Mouse (Mus musculus) thymus, postnatal 14 days (tissue): Measurements from ENCODE around the gene Ctsg.
"Not testable (repeated sequence)": the region's sequence is repeated elsewhere in the genome, so short reads cannot be mapped to it uniquely, and the experiment has no call there.

ENCODE experiments used
- DNase-seq: peaks from one replicate; pipeline ENCODE4 v3.0.0; 2021

The Ctsg gene

GRCm38 (mm10) chr14:56102386-56102785, at the start of gene Ctsg:
Gene Ctsg, minus strand, starts transcription at chr14:56102574.
- DNase-seq = no peak

GRCm38 (mm10) chr14:56133675-56134074, 31.3 kb upstream of the Ctsg start:
- DNase-seq = not testable (repeated sequence)

- not testable (repeated sequence) for DNase-seq
These were observed 30.1 kb upstream of the Ctsg start, which contains the start of gene Gzmd for GRCm38 (mm10) chr14:56132508-56132907. Gene Gzmd, minus strand, starts transcription at chr14:56132608.

- DNase-seq = no peak
These were observed 26.0 kb upstream of the Ctsg start for GRCm38 (mm10) chr14:56128341-56128740.

DNA sequence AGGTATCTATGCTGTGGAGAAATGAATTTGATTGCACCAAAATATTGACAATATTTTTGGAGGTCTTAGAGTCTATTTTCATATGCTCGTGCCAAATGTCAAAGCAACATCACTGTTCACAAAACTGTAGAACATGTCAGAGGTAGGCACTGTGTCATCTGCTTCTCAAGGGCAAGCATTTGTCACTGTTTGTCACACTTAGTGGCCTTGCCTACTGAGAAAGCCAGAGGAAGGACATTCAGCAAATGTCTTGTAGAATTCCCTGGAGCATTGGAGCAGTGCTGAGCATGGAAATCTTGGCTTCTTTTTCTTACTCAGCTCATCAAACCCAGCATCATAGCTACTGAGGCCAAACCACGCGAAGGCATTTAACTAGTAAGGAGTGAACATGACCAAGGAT, 21.1 kb upstream of the Ctsg start:
- no peak for DNase-seq

- no peak for DNase-seq
These were observed 18.2 kb upstream of the Ctsg start, which contains the start of gene Gzme for GRCm38 (mm10) chr14:56120525-56120924. Gene Gzme, minus strand, starts transcription at chr14:56120625.

GRCm38 (mm10) chr14:56115531-56116310, 13.3 kb upstream of the Ctsg start:
- not testable (repeated sequence) for DNase-seq

DNA sequence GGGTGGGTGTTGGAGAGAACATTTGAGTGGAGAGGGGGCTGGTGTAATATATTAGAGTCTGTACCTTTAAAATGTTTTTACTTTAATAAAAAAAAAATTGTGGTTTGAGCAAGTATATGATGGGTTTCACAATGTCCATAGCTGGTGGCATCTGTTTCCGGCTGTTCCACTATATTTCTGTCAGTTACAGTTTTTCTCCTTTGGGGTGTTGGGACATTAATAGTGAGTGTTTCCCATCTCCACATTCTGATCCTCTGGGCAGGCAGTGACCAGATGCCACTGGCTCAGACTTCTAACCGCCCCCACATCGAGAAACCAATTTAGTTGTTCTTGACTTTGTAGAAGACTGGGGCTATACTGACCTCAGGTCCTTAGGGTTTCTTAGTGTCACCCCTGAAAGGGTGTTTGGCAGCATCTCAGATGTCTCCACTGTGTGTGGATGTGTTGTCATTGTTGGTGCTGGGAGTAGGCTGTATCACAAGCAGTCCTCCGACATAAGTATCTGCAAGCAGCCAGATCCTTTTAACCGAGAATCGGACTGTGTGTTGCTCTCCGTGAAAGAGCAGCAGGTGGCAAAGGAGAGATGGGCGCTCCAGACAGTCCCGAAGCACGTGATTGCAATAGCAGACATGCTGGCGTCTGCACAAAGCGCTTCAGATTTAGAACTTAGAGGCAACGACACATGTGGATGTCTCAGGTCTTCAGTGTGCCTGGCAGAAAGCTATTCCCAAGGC, 3.2 kb upstream of the Ctsg start:
- no peak for DNase-seq

DNA sequence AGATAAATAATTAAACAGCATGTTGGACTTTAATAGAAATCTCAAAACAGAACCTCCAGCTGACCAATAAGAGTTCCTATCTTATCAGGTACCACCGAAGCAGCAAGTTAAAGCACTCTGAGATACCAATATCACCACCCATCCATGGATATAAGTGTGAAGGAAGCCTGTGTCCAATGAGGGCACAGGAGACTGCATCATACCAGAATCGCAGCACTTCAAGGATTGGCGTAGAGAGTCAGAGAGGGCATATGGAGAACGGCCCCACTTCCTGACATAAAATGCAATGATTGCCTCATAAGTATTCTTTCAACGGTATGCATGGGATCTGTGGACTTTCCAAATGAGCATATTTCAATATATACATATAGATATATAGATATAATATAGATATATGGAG, 2.6 kb upstream of the Ctsg start:
- DNase-seq = no peak

GRCm38 (mm10) chr14:56103452-56103851, 1.1 kb upstream of the Ctsg start:
- DNase-seq = no peak

- DNase-seq = peak; percentile 32
These were observed 3.4 kb downstream of the Ctsg start for GRCm38 (mm10) chr14:56098940-56099339.

GRCm38 (mm10) chr14:56097597-56097996, 4.8 kb downstream of the Ctsg start:
- DNase-seq = no peak

GRCm38 (mm10) chr14:56093353-56093752, 9.0 kb downstream of the Ctsg start:
- DNase-seq = no peak

DNA sequence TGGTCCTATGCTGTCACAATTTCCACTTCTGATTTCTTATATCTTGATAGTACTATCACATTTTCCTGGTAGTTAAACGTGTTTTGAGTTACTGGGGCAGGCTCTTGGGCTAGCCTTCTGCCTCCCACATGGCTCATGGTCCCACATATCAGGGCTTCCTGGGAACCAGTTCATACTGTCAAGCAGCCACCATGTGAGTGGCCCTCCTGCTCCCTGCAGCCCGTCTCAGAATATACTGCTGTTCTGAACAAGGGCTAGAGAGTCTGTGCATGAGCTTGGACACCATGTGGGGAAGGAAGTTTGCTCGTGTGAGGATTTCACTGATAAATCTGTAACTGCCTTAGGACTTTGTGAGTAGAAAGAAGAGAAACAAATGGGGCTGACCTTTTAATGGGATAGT, 15.7 kb downstream of the Ctsg start:
- DNase-seq = no peak

DNA sequence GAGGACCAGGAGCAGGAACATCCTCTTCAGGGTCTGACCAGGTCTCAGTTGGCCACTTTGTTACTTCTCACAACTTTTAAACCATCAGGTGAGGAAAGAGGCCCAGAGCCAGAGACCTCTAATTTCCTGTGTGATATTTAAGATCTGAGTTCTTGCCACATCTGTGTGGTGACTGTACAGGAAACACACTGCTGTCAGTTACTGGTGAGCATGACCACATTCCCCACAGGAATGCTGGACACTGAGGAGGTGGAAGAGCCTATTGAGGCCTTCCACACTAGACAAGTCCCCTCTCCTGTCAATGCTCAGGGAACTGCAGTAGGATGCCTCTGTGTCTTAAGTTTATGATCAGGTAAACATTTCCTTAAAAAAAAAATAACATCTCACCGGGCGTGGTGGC, 17.2 kb downstream of the Ctsg start, which contains the start of gene Mcpt8:
Gene Mcpt8, minus strand, starts transcription at position 107 of the 400 bp plus-strand sequence.
- DNase-seq = no peak

DNA sequence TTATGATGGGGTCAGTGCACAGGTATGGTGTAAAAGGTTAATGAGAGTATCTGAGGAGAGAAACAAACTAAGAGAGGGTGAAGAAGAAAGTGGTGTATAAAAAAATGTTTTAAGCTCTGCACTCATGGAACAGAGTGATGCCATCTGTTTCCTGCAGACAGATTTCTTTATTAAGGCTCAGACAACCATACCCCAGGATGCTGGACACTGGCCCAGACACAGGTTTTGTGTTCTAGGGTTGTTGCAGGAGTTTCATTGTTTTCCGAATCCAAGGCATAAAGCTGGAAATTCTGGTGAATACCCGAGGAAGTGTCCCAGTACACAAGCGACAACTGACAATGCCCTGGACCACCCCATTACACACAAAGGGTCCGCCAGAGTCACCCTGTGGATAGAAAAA, 20.4 kb downstream of the Ctsg start:
- DNase-seq = no peak

DNA sequence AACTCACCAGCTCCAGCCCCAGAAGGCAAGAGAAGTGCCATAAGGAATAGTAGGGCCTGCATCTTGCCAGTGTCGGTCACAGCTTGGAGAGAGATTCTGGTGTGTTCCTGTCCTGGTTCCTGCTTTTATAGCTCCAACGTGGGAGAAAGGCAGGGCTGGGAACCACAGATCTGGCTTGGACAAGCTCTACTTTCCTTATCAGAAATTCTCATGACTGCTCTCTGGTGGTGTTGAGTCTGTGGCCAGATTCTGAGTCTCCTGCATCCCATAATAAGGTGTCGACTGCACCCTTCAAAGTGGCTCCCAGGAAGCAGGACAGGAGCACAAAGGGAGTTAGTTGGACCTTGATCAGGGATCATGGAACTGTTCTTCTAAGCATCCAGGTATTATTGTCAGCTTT, 40.2 kb downstream of the Ctsg start, which contains the start of gene Mcpt4:
Gene Mcpt4, minus strand, starts transcription at position 101 of the 400 bp plus-strand sequence.
- not testable (repeated sequence) for DNase-seq

GRCm38 (mm10) chr14:56057722-56058121, 44.7 kb downstream of the Ctsg start:
- no peak for DNase-seq

DNA sequence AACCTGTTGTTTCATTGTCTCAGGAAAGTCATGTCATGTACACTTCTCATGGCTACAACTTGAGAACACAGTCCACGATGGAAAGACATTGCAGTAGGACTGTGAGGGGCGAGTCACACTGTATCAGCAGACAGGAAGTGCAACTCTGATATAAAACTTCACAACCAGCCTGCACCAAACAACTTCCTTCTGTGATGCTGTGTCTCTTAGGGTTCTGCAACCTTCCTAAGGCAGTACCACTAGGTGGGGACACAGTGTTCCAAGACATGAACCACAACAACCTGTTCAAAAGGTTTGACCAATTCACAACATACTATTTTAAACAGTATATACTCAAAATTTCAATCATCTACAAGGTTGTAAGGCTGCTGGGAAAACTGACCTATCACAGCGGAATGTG, 47.0 kb downstream of the Ctsg start:
- DNase-seq = no peak
